Mouse (Mus musculus): ENCODE data around the gene Cd207. TPM values are rescaled to one million over a fixed set of nuclear protein-coding genes. Genes with fewer than 3 reads are reported as not detected.

The Cd207 gene
- polyA plus RNA-seq (2017; shearing (Covaris generic)) = not detected

GRCm38 (mm10) chr6:83677757-83678156 lies at the start of gene Cd207:
Gene Cd207, minus strand, starts transcription at chr6:83677857.

GRCm38 (mm10) chr6:83711067-83711675 lies 33.5 kb upstream of the Cd207 start, which contains the start of gene Vax2:
Gene Vax2, plus strand, starts transcription at chr6:83711264.

GRCm38 (mm10) chr6:83656087-83656486 lies 21.6 kb downstream of the Cd207 start, which contains the start of gene Clec4f:
Gene Clec4f, minus strand, starts transcription at chr6:83656187.

Other genes with a start within 250 kb of the Cd207 start
- 84.4 TPM for gene Tet3, start 218.8 kb downstream of the Cd207 start, polyA plus RNA-seq (2017; shearing (Covaris generic))
- gene Dguok, start 170.9 kb downstream of the Cd207 start, polyA plus RNA-seq (2017; shearing (Covaris generic)) = 79.6 TPM
- gene Actg2, start 141.6 kb downstream of the Cd207 start, polyA plus RNA-seq (2017; shearing (Covaris generic)) = not detected
- gene Stambp, start 105.1 kb downstream of the Cd207 start, polyA plus RNA-seq (2017; shearing (Covaris generic)) = 20.2 TPM
- gene Clec4f, start 21.7 kb downstream of the Cd207 start, polyA plus RNA-seq (2017; shearing (Covaris generic)) = not detected
- not detected for gene Vax2, start 33.4 kb upstream of the Cd207 start, polyA plus RNA-seq (2017; shearing (Covaris generic))
- not detected for gene Atp6v1b1, start 65.1 kb upstream of the Cd207 start, polyA plus RNA-seq (2017; shearing (Covaris generic))
- gene Ankrd53, start 84.8 kb upstream of the Cd207 start, polyA plus RNA-seq (2017; shearing (Covaris generic)) = not detected
- gene Tex261, start 98.0 kb upstream of the Cd207 start, polyA plus RNA-seq (2017; shearing (Covaris generic)) = 83.4 TPM
- 11.8 TPM for gene Nagk, start 117.1 kb upstream of the Cd207 start, polyA plus RNA-seq (2017; shearing (Covaris generic))
- gene Paip2b, start 153.9 kb upstream of the Cd207 start, polyA plus RNA-seq (2017; shearing (Covaris generic)) = 67.5 TPM
- gene Zfp638, start 189.3 kb upstream of the Cd207 start, polyA plus RNA-seq (2017; shearing (Covaris generic)) = 104 TPM

Data from naive thymus-derived CD4-positive, alpha-beta T cell, adult 5 months (primary cell).